Mouse (Mus musculus): ENCODE measurements around the gene Jak3. TPM values are rescaled to one million over a fixed set of nuclear protein-coding genes. Genes with fewer than 3 reads are reported as not detected.
"Not testable (repeated sequence)": the region's sequence is repeated elsewhere in the genome, so short reads cannot be mapped to it uniquely, and the experiment has no call there.

The Jak3 gene
- total RNA-seq, 1 experiment from 2014 or later, result 25.7 TPM

GRCm38 (mm10) chr8:71711574-71711973 is 35.5 kb downstream of the Jak3 start:
- ATAC-seq (ENCODE audit: extremely low read depth, insufficient number of reproducible peaks, low FRiP score, poor library complexity, severe bottlenecking), result no peak

- no peak for ATAC-seq (ENCODE audit: extremely low read depth, insufficient number of reproducible peaks, low FRiP score, poor library complexity, severe bottlenecking)
Observed at GRCm38 (mm10) chr8:71715531-71715930, 39.4 kb downstream of the Jak3 start.

GRCm38 (mm10) chr8:71716561-71717053 is 40.5 kb downstream of the Jak3 start:
- no peak for ATAC-seq (ENCODE audit: extremely low read depth, insufficient number of reproducible peaks, low FRiP score, poor library complexity, severe bottlenecking)

- ATAC-seq (ENCODE audit: extremely low read depth, insufficient number of reproducible peaks, low FRiP score, poor library complexity, severe bottlenecking), result no peak
Observed at GRCm38 (mm10) chr8:71717096-71717495, 41.0 kb downstream of the Jak3 start.

- ATAC-seq (ENCODE audit: extremely low read depth, insufficient number of reproducible peaks, low FRiP score, poor library complexity, severe bottlenecking), result no peak
Observed at GRCm38 (mm10) chr8:71718252-71718651, 42.2 kb downstream of the Jak3 start.

- no peak for ATAC-seq (ENCODE audit: extremely low read depth, insufficient number of reproducible peaks, low FRiP score, poor library complexity, severe bottlenecking)
Observed at GRCm38 (mm10) chr8:71719218-71719617, 43.1 kb downstream of the Jak3 start.

GRCm38 (mm10) chr8:71719928-71720457 is 43.9 kb downstream of the Jak3 start:
- ATAC-seq (ENCODE audit: extremely low read depth, insufficient number of reproducible peaks, low FRiP score, poor library complexity, severe bottlenecking), result no peak

GRCm38 (mm10) chr8:71723047-71723551 is 47.0 kb downstream of the Jak3 start:
- peak; percentile 80 for ATAC-seq (ENCODE audit: extremely low read depth, insufficient number of reproducible peaks, low FRiP score, poor library complexity, severe bottlenecking)

- ATAC-seq (ENCODE audit: extremely low read depth, insufficient number of reproducible peaks, low FRiP score, poor library complexity, severe bottlenecking), result no peak
Observed at GRCm38 (mm10) chr8:71724389-71724788, 48.3 kb downstream of the Jak3 start.

- ATAC-seq (ENCODE audit: extremely low read depth, insufficient number of reproducible peaks, low FRiP score, poor library complexity, severe bottlenecking), result peak; percentile 55
Observed at GRCm38 (mm10) chr8:71725122-71725924, 49.2 kb downstream of the Jak3 start, which contains the start of gene Fcho1. Fcho1 (minus strand) TSS chr8:71725716.

- ATAC-seq (ENCODE audit: extremely low read depth, insufficient number of reproducible peaks, low FRiP score, poor library complexity, severe bottlenecking), result no peak
Observed at GRCm38 (mm10) chr8:71728240-71728785, 52.2 kb downstream of the Jak3 start.

- ATAC-seq (ENCODE audit: extremely low read depth, insufficient number of reproducible peaks, low FRiP score, poor library complexity, severe bottlenecking), result peak; percentile 23; the same call in 1 of the 2 replicates
Observed at GRCm38 (mm10) chr8:71728826-71729620, 52.9 kb downstream of the Jak3 start.

- peak; percentile 66; the same call in 1 of the 2 replicates for ATAC-seq (ENCODE audit: extremely low read depth, insufficient number of reproducible peaks, low FRiP score, poor library complexity, severe bottlenecking)
Observed at GRCm38 (mm10) chr8:71731652-71732230, 55.6 kb downstream of the Jak3 start.

GRCm38 (mm10) chr8:71738316-71738715 is 62.2 kb downstream of the Jak3 start:
- not testable (repeated sequence) for ATAC-seq (ENCODE audit: extremely low read depth, insufficient number of reproducible peaks, low FRiP score, poor library complexity, severe bottlenecking)

Other genes with a start within 250 kb of the Jak3 start
- 7.8 and 11.0 TPM in 2 replicates for gene Abhd8, start 212.6 kb upstream of the Jak3 start, total RNA-seq (2017)
- 18.0 and 19.5 TPM in 2 replicates for gene Mrpl34, start 211.3 kb upstream of the Jak3 start, total RNA-seq (2017)
- 29.2 and 34.6 TPM in 2 replicates for gene Dda1, start 207.1 kb upstream of the Jak3 start, total RNA-seq (2017)
- 6.1 and 8.5 TPM in 2 replicates for gene Ano8, start 190.3 kb upstream of the Jak3 start, total RNA-seq (2017)
- gene Gtpbp3, start 188.2 kb upstream of the Jak3 start, total RNA-seq (2017), result 15.2 and 19.7 TPM in 2 replicates
- gene Plvap, start 164.5 kb upstream of the Jak3 start, total RNA-seq (2017), result not detected in 2 replicates
- not detected in 2 replicates for gene Ccdc194, start 150.6 kb upstream of the Jak3 start, total RNA-seq (2017)
- gene Bst2, start 138.8 kb upstream of the Jak3 start, total RNA-seq (2017), result 7.6 and 18.4 TPM in 2 replicates
- gene Mvb12a, start 133.4 kb upstream of the Jak3 start, total RNA-seq (2017), result 35.4 and 39.8 TPM in 2 replicates
- 0.25 and 0.58 TPM in 2 replicates for gene Tmem221, start 117.4 kb upstream of the Jak3 start, total RNA-seq (2017)
- gene Nxnl1, start 109.7 kb upstream of the Jak3 start, total RNA-seq (2017), result not detected in 2 replicates
- 3.4 and 5.7 TPM in 2 replicates for gene Slc27a1, start 107.4 kb upstream of the Jak3 start, total RNA-seq (2017)
- gene Pgls, start 84.1 kb upstream of the Jak3 start, total RNA-seq (2017), result 45.6 and 55.1 TPM in 2 replicates
- gene Fam129c, start 78.6 kb upstream of the Jak3 start, total RNA-seq (2017), result 94.7 and 127 TPM in 2 replicates
- gene Colgalt1, start 65.3 kb upstream of the Jak3 start, total RNA-seq (2017), result 92.2 and 92.5 TPM in 2 replicates
- 0.12 TPM in 2 replicates for gene Unc13a, start 4.5 kb upstream of the Jak3 start, total RNA-seq (2017)
- 4.5 and 10.0 TPM in 2 replicates for gene Insl3, start 12.9 kb downstream of the Jak3 start, total RNA-seq (2017)
- gene B3gnt3, start 25.5 kb downstream of the Jak3 start, total RNA-seq (2017), result 0.58 and 0.86 TPM in 2 replicates
- 78.8 and 80.4 TPM in 2 replicates for gene Fcho1, start 49.4 kb downstream of the Jak3 start, total RNA-seq (2017)
- 12.4 and 14.2 TPM in 2 replicates for gene Zfp709, start 205.7 kb downstream of the Jak3 start, total RNA-seq (2017)
- 13.2 and 18.3 TPM in 2 replicates for gene Zfp882, start 232.3 kb downstream of the Jak3 start, total RNA-seq (2017)
- gene Zfp617, start 232.3 kb downstream of the Jak3 start, total RNA-seq (2017), result 22.5 and 25.1 TPM in 2 replicates